In genomic region chr10:59114535-59115291, GRCm38 (mm10) we compare ENCODE assay signal across 9 mouse cellular contexts.
A peak's percentile ranks its signal among the peaks of the same experiment; 100 is the strongest.
DNase-seq lines count a peak whose midpoint lies in the region; ATAC-seq and TF ChIP-seq lines count a peak whose summit lies in the region.
"Had no signal": no experiment of that assay in that cellular context is flagged by ENCODE, and none has a peak within 500 bp of the region (broad histone marks: within the 10 kb centered on the region; RNA-seq: fewer than 3 reads in every experiment).

No protein-coding gene starts in this region.

- H3K9me3 ChIP-seq in heart, embryonic 11.5 days (replicated peaks; ENCODE audit: control insufficient read depth, low read length), result no peaks in the 10 kb centered on the region
- H3K9me3 ChIP-seq: limb, embryonic 12.5 days had no signal

- H3K4me2 ChIP-seq in heart, embryonic 11.5 days, result peak overlapping the region; percentile 16; the same call in 1 of the 2 replicates
- H3K4me2 ChIP-seq: limb, embryonic 12.5 days had no signal

- no peak for ATAC-seq in heart, embryonic 11.5 days (replicated peaks; ENCODE audit: insufficient number of reproducible peaks, low FRiP score, low TSS enrichment)

- TF ChIP-seq POLR2A in brain, embryonic 14.5 days (IDR thresholded peaks at IDR 0.05; ENCODE audit: borderline replicate concordance, extremely low read depth, insufficient read depth, insufficient read length, poor library complexity, severe bottlenecking), result no peak

- H3K36me3 ChIP-seq in heart, embryonic 11.5 days (ENCODE audit: control insufficient read depth, insufficient read depth, low read length), result no peaks in the 10 kb centered on the region
- H3K36me3 ChIP-seq: limb, embryonic 12.5 days had no signal

- H3K4me1 ChIP-seq in heart, embryonic 11.5 days (ENCODE audit: control insufficient read depth, insufficient read depth, low read length), result peaks cover 8% of the 10 kb centered on the region
- H3K4me1 ChIP-seq: limb, embryonic 12.5 days had no signal

- no peak overlapping the region for H3K9ac ChIP-seq in heart, embryonic 11.5 days (ENCODE audit: low read depth, low read length)
- H3K9ac ChIP-seq: limb, embryonic 12.5 days had no signal

- DNase-seq in 416B (ENCODE audit: low read depth), result peak; percentile 90
- DNase-seq in brain, embryonic 14.5 days (ENCODE audit: low read depth), result peak; percentile 76
- peak; percentile 80 to 90 for DNase-seq in layer of hippocampus, adult 2 months (ENCODE audit: low spot score in 2 of 2)
- peak; percentile 76 for DNase-seq in lung, postnatal 36 days
- DNase-seq in spleen, adult 18-20 months, result no peak
- no peak for DNase-seq in cerebellum, postnatal 14 days
- no peak for DNase-seq in ovary, postnatal 36 days (ENCODE audit: low spot score)

- H3K4me3 ChIP-seq in heart, embryonic 11.5 days (ENCODE audit: low read depth, low read length), result no peak overlapping the region
- no peak overlapping the region for H3K4me3 ChIP-seq in layer of hippocampus, adult 2 months
- H3K4me3 ChIP-seq: limb, embryonic 12.5 days had no signal

- H3K27me3 ChIP-seq in heart, embryonic 11.5 days (ENCODE audit: control insufficient read depth, insufficient read depth, low read length), result no peaks in the 10 kb centered on the region; the same call in none of the 2 replicates
- H3K27me3 ChIP-seq: limb, embryonic 12.5 days had no signal

- H3K27ac ChIP-seq in heart, embryonic 11.5 days (ENCODE audit: low read depth, low read length), result no peak overlapping the region
- H3K27ac ChIP-seq in layer of hippocampus, adult 2 months, result peak overlapping the region; percentile 90
- H3K27ac ChIP-seq: limb, embryonic 12.5 days had no signal

- WGBS in heart, embryonic 11.5 days (ENCODE audit: insufficient replicate concordance), result 26% methylated on average over 15 of the region's 15 CpGs

- no peak for TF ChIP-seq CTCF in brain, embryonic 14.5 days (IDR thresholded peaks at IDR 0.05; ENCODE audit: borderline replicate concordance, extremely low read depth, insufficient read depth, insufficient read length)
- TF ChIP-seq CTCF in layer of hippocampus, adult 2 months (conservative IDR thresholded peaks at IDR 0.05), result no peak

Comparison
In these comparisons a context has a peak if more than half of its experiments do, and no peak if none do; other contexts are left out.
1. DNase-seq: peak in 416B (single experiment), brain, embryonic 14.5 days (single experiment), layer of hippocampus, adult 2 months (2 of 2) and lung, postnatal 36 days (single experiment); none in spleen, adult 18-20 months (0 of 2), cerebellum, postnatal 14 days (0 of 2) and ovary, postnatal 36 days (single experiment).